Mouse (Mus musculus) skeletal muscle tissue, postnatal 0 days (tissue): ENCODE measurements around the gene Impdh2. TPM values are rescaled to one million over a fixed set of nuclear protein-coding genes. Genes with fewer than 3 reads are reported as not detected.

Experiments used
- microRNA counts: library from miRNA; unstranded; fragments of <30 nt; microRNA quantifications from one replicate; lab custom pipeline; 2015
- microRNA-seq, 2 experiments: library from miRNA; unstranded; fragments of <30 nt; microRNA quantifications; one replicate each; pipeline ENCODE4; 2016
- polyA plus RNA-seq: library from polyadenylated mRNA; unstranded; fragments of >200 nt; fragmentation: Nextera tagmentation; extraction: Ambion mirVana; gene quantifications from 2 replicates; pipeline ENCODE4 v1.2.1, GENCODE M21; 2015

Gene Impdh2
- 56.6 and 61.8 TPM in 2 replicates for polyA plus RNA-seq

DNA sequence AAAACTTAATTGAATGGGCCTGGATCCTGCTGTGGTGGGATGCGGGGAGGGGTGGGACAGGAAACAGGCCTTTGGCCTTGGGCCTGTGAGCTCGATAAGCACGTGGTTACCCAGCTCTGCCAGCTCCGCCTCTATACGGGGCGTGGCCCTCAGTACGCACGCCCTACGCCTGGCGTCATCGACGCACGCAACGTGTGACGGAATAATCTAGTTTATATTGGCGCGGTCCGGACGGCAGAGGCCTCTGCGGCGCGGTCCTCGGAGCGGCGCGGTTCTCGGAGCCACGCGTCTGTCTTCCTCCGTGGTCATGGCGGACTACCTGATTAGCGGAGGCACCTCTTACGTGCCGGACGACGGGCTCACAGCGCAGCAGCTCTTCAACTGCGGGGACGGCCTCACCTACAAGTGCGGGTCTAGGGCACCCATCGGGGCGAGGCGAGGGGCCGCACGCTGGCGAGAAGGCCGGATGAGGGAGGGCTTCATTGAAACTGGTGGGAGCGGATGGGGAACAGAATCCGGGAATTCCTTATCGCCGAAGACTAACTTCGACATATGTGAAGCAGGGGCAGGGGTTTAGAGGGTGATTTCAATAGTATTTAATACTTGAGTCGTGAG lies at the start of gene Impdh2:
Gene Impdh2 (plus strand): TSS at position 60 of the 615 bp plus-strand sequence.

DNA sequence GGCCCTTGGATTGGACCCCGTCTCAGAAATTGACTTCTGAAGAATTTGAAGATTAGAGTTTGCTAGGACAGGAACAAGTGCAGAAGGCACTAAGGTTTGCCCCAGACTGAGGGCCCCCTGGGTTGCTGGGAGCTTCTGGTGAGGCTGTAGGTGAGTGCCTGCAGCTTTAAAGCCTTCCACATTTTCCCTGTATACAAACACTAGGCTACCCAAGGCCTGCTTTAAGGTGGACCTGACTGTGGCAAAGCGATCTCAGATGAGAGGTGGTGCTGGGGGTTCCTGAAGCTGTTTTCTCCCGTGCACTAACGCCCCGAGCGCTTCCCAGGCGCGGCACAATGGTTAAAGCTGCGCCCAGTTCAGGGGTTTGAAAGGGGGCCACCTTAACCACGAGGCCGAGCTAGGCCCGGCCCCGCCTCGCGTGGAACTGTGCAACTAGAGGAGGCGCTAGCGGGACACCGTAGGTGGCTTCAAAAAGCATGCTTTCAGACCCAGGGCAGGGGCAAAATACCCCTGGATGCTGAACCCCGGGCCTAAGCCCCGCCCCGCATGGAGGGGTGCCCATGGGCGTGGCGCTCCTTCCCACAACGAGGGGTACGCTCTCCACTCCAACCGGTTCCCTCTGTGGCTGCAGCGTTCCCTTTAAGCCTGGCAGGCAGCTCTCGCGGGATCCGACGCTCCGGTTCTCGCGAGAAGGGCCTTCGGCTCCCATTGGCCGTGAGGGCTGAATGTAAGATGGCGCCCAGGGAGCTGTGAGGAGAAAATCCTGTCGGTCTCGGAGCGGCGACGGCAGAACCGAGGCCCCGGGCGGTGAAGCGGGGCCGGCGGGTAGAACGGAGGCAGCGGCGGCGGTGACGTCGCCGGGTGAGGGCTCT lies 43.5 kb upstream of the Impdh2 start, which contains the start of gene Qrich1:
Gene Qrich1 (plus strand): TSS at position 427 of the 872 bp plus-strand sequence.

DNA sequence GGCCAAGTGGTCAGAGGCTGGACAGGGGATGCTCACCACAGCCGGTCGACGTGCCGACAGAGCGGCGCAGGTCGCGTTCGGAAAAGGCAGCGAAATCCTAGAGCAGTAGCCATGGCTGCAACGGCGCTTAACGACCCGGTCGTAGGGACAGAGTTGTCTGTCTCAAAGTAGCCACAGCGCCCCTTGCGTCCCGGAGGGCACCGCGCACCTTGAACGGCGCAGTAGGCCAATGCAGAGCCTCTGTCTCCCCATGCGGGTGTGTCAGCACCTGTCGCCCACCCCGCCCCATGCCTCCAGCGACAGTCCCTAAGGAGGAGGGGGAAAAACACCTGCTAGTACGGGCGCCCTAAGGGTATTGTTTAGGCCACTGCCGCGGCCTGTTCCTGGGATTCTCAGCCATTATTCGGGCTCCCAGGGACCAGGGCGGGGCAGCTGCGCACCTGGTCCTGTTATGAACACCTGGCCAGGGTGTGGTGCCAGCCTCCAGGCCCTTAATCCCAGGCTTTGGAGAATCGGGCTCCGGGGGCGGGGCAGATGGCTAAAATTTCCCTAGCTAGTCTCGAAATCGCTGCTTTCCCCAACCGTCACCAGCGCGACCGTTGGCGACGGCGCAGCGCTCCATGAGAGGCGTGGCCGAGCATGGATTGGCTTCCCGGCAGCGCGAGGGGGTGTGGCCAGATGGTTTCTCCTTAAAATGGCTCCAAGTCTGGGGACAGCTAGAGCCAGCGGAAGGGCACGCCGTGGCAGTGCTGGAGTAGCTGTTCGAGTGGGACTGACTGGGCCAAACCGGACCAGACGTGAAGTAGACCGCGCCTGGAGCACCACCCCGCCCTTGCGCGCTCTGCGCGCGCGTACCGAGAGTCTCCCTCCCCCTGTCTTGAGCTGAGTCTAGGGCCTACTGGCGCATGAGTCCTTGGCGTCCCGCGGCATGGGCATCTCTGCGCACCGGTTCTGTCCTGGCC lies 7.0 kb downstream of the Impdh2 start, which contains the start of gene Ndufaf3:
Gene Ndufaf3 (minus strand): TSS at position 620 of the 962 bp plus-strand sequence.

DNA sequence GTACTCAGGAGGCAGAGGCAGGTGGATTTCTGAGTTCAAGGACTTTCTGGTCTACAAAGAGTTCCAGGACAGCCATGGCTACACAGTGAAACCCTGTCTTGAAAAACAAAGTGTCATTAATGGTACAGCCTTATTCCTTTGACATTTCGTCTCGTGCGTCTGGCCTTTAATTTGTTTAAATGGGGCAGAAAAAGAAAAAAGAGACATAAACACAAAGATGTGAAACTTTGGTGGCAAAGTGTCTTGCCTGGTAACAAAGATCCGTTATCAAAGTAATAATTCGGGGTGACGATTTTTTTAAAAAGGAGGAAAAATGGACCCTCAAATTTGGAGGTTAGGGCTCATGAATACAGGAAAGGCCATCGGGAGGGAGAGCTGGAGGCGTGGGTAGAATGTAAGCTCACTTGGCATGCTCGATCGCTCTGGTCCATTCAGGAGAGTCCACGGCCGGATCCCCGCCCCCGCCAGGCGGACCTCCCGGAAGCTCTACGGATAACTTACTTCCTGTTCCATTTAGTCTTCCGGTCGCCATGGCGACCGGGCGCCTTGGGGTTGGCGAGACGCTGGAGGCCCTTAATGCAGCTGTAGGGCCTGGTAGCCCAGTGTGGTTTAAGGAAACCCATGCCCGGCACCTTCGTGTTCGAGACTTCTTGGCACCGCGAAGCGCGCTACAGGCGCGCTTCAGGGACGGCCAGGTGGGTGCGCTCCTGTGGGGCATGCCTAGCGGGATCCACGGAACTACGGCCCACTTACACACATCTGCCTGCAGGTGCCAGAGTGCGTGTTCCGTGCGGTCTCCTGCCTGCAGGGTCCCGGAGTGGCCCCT lies 9.5 kb downstream of the Impdh2 start, which contains the start of gene Dalrd3:
Gene Dalrd3 (plus strand): TSS at position 506 of the 826 bp plus-strand sequence.

DNA sequence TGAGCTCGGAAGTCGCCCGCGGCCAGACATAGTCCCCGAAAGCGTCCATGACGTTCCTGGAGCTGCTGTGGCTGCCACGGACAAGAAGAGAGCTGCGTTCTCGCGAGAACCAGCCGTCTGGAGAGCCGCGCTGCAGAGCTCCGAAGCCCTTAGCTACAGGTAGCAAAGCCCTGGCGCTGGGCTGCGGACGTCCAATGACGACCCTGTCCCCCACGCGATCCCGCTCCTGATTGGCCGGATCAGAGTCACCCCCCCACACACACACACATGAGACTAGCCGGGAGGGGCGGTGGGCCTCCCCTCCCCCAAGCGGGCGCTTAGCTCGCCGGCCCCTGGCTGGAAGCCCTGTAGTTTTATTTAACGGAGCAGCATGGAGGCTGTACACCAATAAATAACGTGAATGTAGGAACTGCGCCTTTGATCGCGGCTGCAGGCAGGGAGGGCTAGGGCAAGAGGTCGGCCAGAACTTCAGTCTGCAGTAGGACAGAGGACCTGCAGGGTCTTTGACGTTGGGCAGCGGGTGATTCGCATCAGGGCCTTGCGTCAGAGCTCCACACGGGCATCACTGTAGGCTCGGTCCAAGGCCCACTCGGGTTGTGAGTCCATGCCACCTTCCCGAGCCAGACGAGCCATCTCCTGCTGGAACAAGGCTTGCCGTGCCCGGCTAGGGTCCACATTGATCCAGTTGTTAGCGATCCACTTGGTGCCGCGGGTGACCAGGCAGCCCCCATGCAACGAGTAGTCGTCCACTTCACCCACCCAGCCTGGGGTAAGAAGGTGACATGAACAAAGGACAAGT lies 18.7 kb downstream of the Impdh2 start, which contains the start of gene Wdr6:
Gene Wdr6 (minus strand): TSS at position 195 of the 799 bp plus-strand sequence.

DNA sequence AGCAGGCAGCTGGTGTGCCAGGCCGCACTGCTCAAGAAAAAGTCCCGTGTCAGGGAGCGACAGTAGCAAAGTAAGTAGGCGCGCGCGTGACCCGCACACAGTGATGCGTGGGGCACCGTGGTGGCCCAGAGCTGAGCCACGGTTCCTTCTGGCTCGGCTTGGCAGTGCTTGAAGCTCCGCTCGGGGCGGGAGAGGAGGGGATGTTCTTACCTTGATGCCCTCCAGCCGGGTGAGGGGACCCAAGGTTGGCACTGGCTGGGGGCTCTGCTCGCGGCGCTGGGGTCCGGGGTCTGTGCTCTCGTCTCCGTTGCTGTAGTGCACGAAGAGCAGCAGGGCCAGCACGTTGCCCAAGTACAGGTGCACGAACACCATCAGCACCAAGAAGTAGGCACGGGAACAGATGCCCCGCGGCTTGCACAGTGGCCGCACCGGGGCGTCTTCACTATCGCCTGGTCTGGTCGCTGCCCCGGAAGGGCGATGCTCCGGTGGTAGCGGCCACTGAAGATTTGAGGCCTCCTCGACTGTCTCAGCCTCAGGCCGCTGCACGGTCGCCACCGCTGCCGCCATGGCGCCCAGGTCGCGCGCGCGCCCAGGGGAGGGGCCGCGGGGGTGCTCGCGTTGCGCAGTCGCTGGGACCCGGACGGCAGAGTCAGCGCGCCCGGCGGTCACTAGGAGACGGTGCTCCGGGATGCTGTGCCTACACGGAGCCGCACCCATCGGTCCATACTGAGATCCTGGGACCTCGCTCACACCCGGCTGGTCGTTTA lies 37.1 kb downstream of the Impdh2 start, which contains the start of gene P4htm:
Gene P4htm (minus strand): TSS at position 670 of the 767 bp plus-strand sequence.

MicroRNAs encoded within 50 kb of the gene (microRNA counts, 519-probe panel; counts per million panel counts)
- microRNA mmu-miR-191 (lab: Ali Mortazavi, UCI) (3,962 counts per million, percentile 79 among the panel's probes with 10 or more counts), microRNA mmu-miR-425 (lab: Ali Mortazavi, UCI) (2,197 counts per million, percentile 66 among the panel's probes with 10 or more counts)

Small RNA genes lying within 50 kb of the gene (microRNA-seq; reads per million reads assigned to microRNA genes)
- 0 reads per million in 2 experiments for gene Gm24083
- gene Mir191, result 0 reads per million in 2 experiments
- 757 to 976 reads per million in 2 experiments for gene Mir425

Other genes with a start within 250 kb of the Impdh2 start
- 242 and 328 TPM in 2 replicates for gene Gpx1, start 221.4 kb upstream of the Impdh2 start, polyA plus RNA-seq
- 42.4 and 44.9 TPM in 2 replicates for gene Usp4, start 212.4 kb upstream of the Impdh2 start, polyA plus RNA-seq
- gene 1700102P08Rik, start 167.5 kb upstream of the Impdh2 start, polyA plus RNA-seq, result 0.15 and 0.28 TPM in 2 replicates
- gene Ccdc36, start 131.8 kb upstream of the Impdh2 start, polyA plus RNA-seq, result 0.45 and 0.71 TPM in 2 replicates
- not detected in 2 replicates for gene BC048562, start 123.8 kb upstream of the Impdh2 start, polyA plus RNA-seq
- 22.3 and 24.9 TPM in 2 replicates for gene Ccdc71, start 99.8 kb upstream of the Impdh2 start, polyA plus RNA-seq
- 14.7 and 17.2 TPM in 2 replicates for gene Klhdc8b, start 98.7 kb upstream of the Impdh2 start, polyA plus RNA-seq
- gene Lamb2, start 80.5 kb upstream of the Impdh2 start, polyA plus RNA-seq, result 34.7 and 41.0 TPM in 2 replicates
- 38.7 and 43.0 TPM in 2 replicates for gene Usp19, start 69.7 kb upstream of the Impdh2 start, polyA plus RNA-seq
- gene Qars, start 52.6 kb upstream of the Impdh2 start, polyA plus RNA-seq, result 47.8 and 49.7 TPM in 2 replicates
- gene Qrich1, start 43.5 kb upstream of the Impdh2 start, polyA plus RNA-seq, result 62.0 and 62.6 TPM in 2 replicates
- 55.6 and 60.5 TPM in 2 replicates for gene Ndufaf3, start 7.1 kb downstream of the Impdh2 start, polyA plus RNA-seq
- 23.8 and 31.6 TPM in 2 replicates for gene Dalrd3, start 9.6 kb downstream of the Impdh2 start, polyA plus RNA-seq
- gene Wdr6, start 18.5 kb downstream of the Impdh2 start, polyA plus RNA-seq, result 15.5 and 17.7 TPM in 2 replicates
- gene P4htm, start 37.4 kb downstream of the Impdh2 start, polyA plus RNA-seq, result 4.7 and 5.4 TPM in 2 replicates
- gene Arih2, start 89.1 kb downstream of the Impdh2 start, polyA plus RNA-seq, result 38.6 and 43.2 TPM in 2 replicates
- gene Slc25a20, start 101.8 kb downstream of the Impdh2 start, polyA plus RNA-seq, result 126 and 132 TPM in 2 replicates
- 36.5 and 42.6 TPM in 2 replicates for gene Prkar2a, start 129.0 kb downstream of the Impdh2 start, polyA plus RNA-seq
- gene Ip6k2, start 223.5 kb downstream of the Impdh2 start, polyA plus RNA-seq, result 21.7 and 26.9 TPM in 2 replicates
- 6.4 and 6.5 TPM in 2 replicates for gene Nckipsd, start 248.1 kb downstream of the Impdh2 start, polyA plus RNA-seq